Mouse (Mus musculus): ENCODE measurements at regions not wholly inside any gene's neighbourhood (a gene's known extent, or its start where the extent isn't known, plus 50 kb on each side); places are given as distances from the start of the nearest gene placed in this dataset.

GRCm38 (mm10) chr8:41532212-41532611, 115.3 kb upstream of the Frg1 start:
- Histone ChIP-seq H3K4me1 (ENCODE audit: control insufficient read depth, insufficient read depth, low read length) (no peaks in the 10 kb centered on the region), H3K4me3 (ENCODE audit: insufficient read depth, low read length) (no peak overlapping the region), H3K27ac (ENCODE audit: insufficient read depth, low read length) (no peak overlapping the region)
- TF ChIP-seq POLR2A (IDR thresholded peaks at IDR 0.05; ENCODE audit: low read depth, low read length) = no peak
- TF ChIP-seq CTCF (IDR thresholded peaks at IDR 0.05; ENCODE audit: borderline replicate concordance, insufficient read depth, low read length) = no peak

GRCm38 (mm10) chr8:41529581-41529980, 112.7 kb upstream of the Frg1 start:
- no peaks in the 10 kb centered on the region for H3K4me1 ChIP-seq (ENCODE audit: control insufficient read depth, insufficient read depth, low read length)
- TF ChIP-seq POLR2A (IDR thresholded peaks at IDR 0.05; ENCODE audit: low read depth, low read length) = no peak
- TF ChIP-seq CTCF (IDR thresholded peaks at IDR 0.05; ENCODE audit: borderline replicate concordance, insufficient read depth, low read length) = no peak
- H3K27ac ChIP-seq (ENCODE audit: insufficient read depth, low read length) = no peak overlapping the region
- no peak overlapping the region for H3K4me3 ChIP-seq (ENCODE audit: insufficient read depth, low read length)

GRCm38 (mm10) chr8:41526283-41526682, 109.4 kb upstream of the Frg1 start:
- Histone ChIP-seq H3K27ac (ENCODE audit: insufficient read depth, low read length) (no peak overlapping the region), H3K4me1 (ENCODE audit: control insufficient read depth, insufficient read depth, low read length) (no peaks in the 10 kb centered on the region), H3K4me3 (ENCODE audit: insufficient read depth, low read length) (no peak overlapping the region)
- TF ChIP-seq CTCF (IDR thresholded peaks at IDR 0.05; ENCODE audit: borderline replicate concordance, insufficient read depth, low read length) = no peak
- TF ChIP-seq POLR2A (IDR thresholded peaks at IDR 0.05; ENCODE audit: low read depth, low read length) = no peak

GRCm38 (mm10) chr8:41485163-41485562, 68.3 kb upstream of the Frg1 start:
- no peak overlapping the region for H3K27ac ChIP-seq (ENCODE audit: insufficient read depth, low read length)
- TF ChIP-seq POLR2A (IDR thresholded peaks at IDR 0.05; ENCODE audit: low read depth, low read length) (no peak), CTCF (IDR thresholded peaks at IDR 0.05; ENCODE audit: borderline replicate concordance, insufficient read depth, low read length) (no peak)
- H3K4me3 ChIP-seq (ENCODE audit: insufficient read depth, low read length) = no peak overlapping the region
- H3K4me1 ChIP-seq (ENCODE audit: control insufficient read depth, insufficient read depth, low read length) = no peaks in the 10 kb centered on the region

- no peak for TF ChIP-seq CTCF (IDR thresholded peaks at IDR 0.05; ENCODE audit: borderline replicate concordance, insufficient read depth, low read length)
- no peak for TF ChIP-seq POLR2A (IDR thresholded peaks at IDR 0.05; ENCODE audit: low read depth, low read length)
- Histone ChIP-seq H3K4me1 (ENCODE audit: control insufficient read depth, insufficient read depth, low read length) (no peaks in the 10 kb centered on the region), H3K4me3 (ENCODE audit: insufficient read depth, low read length) (no peak overlapping the region), H3K27ac (ENCODE audit: insufficient read depth, low read length) (no peak overlapping the region)
Observed at GRCm38 (mm10) chr8:41483297-41483696, 66.4 kb upstream of the Frg1 start.

GRCm38 (mm10) chr8:41472992-41473699, 56.3 kb upstream of the Frg1 start:
- no peak for TF ChIP-seq POLR2A (IDR thresholded peaks at IDR 0.05; ENCODE audit: low read depth, low read length)
- TF ChIP-seq CTCF (IDR thresholded peaks at IDR 0.05; ENCODE audit: borderline replicate concordance, insufficient read depth, low read length) = no peak
- no peak overlapping the region for H3K27ac ChIP-seq (ENCODE audit: insufficient read depth, low read length)
- no peak overlapping the region for H3K4me3 ChIP-seq (ENCODE audit: insufficient read depth, low read length)
- H3K4me1 ChIP-seq (ENCODE audit: control insufficient read depth, insufficient read depth, low read length) = no peaks in the 10 kb centered on the region

- no peak overlapping the region for H3K27ac ChIP-seq (ENCODE audit: insufficient read depth, low read length)
- TF ChIP-seq CTCF (IDR thresholded peaks at IDR 0.05; ENCODE audit: borderline replicate concordance, insufficient read depth, low read length) = no peak
- no peak for TF ChIP-seq POLR2A (IDR thresholded peaks at IDR 0.05; ENCODE audit: low read depth, low read length)
- no peaks in the 10 kb centered on the region for H3K4me1 ChIP-seq (ENCODE audit: control insufficient read depth, insufficient read depth, low read length)
- H3K4me3 ChIP-seq (ENCODE audit: insufficient read depth, low read length) = no peak overlapping the region
Observed at GRCm38 (mm10) chr8:41472233-41472632, 55.4 kb upstream of the Frg1 start.

Measured in embryonic fibroblast, embryonic 13.5 days (primary cell).